Mouse (Mus musculus) stomach, postnatal 0 days (tissue): ENCODE results near the gene Nsmce3. TPM values are rescaled to one million over a fixed set of nuclear protein-coding genes. Genes with fewer than 3 reads are reported as not detected.

Experiments used
- ATAC-seq: fragments of 200-750 bp; cut with Nextera tagmentation; 2 replicates; pipeline ENCODE4 v1.8.0; 2017; ENCODE audit not compliant: low FRiP score, low TSS enrichment
- DNase-seq: peaks from one replicate; pipeline ENCODE4 v3.0.0-alpha.2; 2016; ENCODE audit warnings: low spot score
- H3K27ac ChIP-seq: fragments of 300-500 bp; sonication (generic); replicated peaks from 2 replicates; pipeline ENCODE4 v1.5.1; 2014; ENCODE audit warnings: mild to moderate bottlenecking, control low read depth
- H3K27me3 ChIP-seq: fragments of 300-500 bp; sonication (generic); 2 replicates; pipeline ENCODE4 v1.6.1; 2014; ENCODE audit warnings: low read length; ENCODE audit not compliant: control insufficient read depth, insufficient read depth
- H3K36me3 ChIP-seq: fragments of 300-500 bp; sonication (generic); 2 replicates; pipeline ENCODE4 v1.6.1; 2014; ENCODE audit warnings: low read length, mixed read lengths; ENCODE audit not compliant: control insufficient read depth, insufficient read depth
- H3K4me1 ChIP-seq: fragments of 300-500 bp; sonication (generic); replicated peaks from 2 replicates; pipeline ENCODE4 v1.6.1; 2014; ENCODE audit warnings: antibody characterized with exemption; ENCODE audit not compliant: control insufficient read depth, insufficient read depth
- H3K4me2 ChIP-seq: fragments of 300-500 bp; sonication (generic); replicated peaks from 2 replicates; pipeline ENCODE4 v1.6.1; 2014; ENCODE audit warnings: low read depth, mild to moderate bottlenecking, control low read depth, moderate library complexity
- H3K4me3 ChIP-seq: fragments of 300-500 bp; sonication (generic); 2 replicates; pipeline ENCODE4 v1.5.1; 2014; ENCODE audit warnings: low read depth, low read length, control low read depth
- H3K9ac ChIP-seq: fragments of 300-500 bp; sonication (generic); 2 replicates; pipeline ENCODE4 v1.6.1; 2014; ENCODE audit warnings: mild to moderate bottlenecking, low read length, control low read depth, mixed read lengths
- H3K9me3 ChIP-seq: fragments of 300-500 bp; sonication (generic); 2 replicates; pipeline ENCODE4 v1.6.1; 2016; ENCODE audit warnings: low read length; ENCODE audit not compliant: control insufficient read depth
- CTCF ChIP-seq: IDR thresholded peaks from 2 replicates; pipeline ENCODE4 v1.5.1; 2016; ENCODE audit warnings: antibody characterized with exemption, low read depth, mild to moderate bottlenecking, moderate library complexity
- EP300 ChIP-seq: optimal IDR thresholded peaks from 2 replicates; pipeline ENCODE3; 2016; ENCODE audit warnings: antibody characterized with exemption
- WGBS: fragments of 180-500 bp; shearing (Covaris S2); extraction: QIAGEN DNeasy Blood & Tissue Kit; methylation state at CpG from one replicate; pipeline ENCODE4 v1.1.7; 2014; 5-methylcytosine and 5-hydroxymethylcytosine counted together
- polyA plus RNA-seq: library from polyadenylated mRNA; unstranded; fragments of >200 nt; fragmentation: Nextera tagmentation; extraction: Ambion mirVana; gene quantifications from 2 replicates; pipeline ENCODE4 v1.2.1, GENCODE M21; 2015

Nsmce3 gene
- polyA plus RNA-seq, 1 experiment from 2014 or later = 8.4 TPM

GRCm38 (mm10) chr7:64891139-64891538 lies 18.3 kb upstream of the Nsmce3 start:
- Histone ChIP-seq H3K4me3 (no peak overlapping the region), H3K9ac (no peak overlapping the region), H3K27ac (no peak overlapping the region), H3K4me1 (no peaks in the 10 kb centered on the region), H3K27me3 (no peaks in the 10 kb centered on the region), H3K9me3 (no peaks in the 10 kb centered on the region), H3K36me3 (no peaks in the 10 kb centered on the region), H3K4me2 (no peak overlapping the region)
- TF ChIP-seq CTCF (no peak), EP300 (no peak)
- ATAC-seq = no peak
- WGBS = 66% methylated on average over 3 of the region's 3 CpGs
- DNase-seq = no peak

GRCm38 (mm10) chr7:64889919-64890318 lies 17.1 kb upstream of the Nsmce3 start:
- H3K9me3 ChIP-seq = no peaks in the 10 kb centered on the region
- no peak overlapping the region for H3K4me3 ChIP-seq
- no peaks in the 10 kb centered on the region for H3K4me1 ChIP-seq
- no peak overlapping the region for H3K4me2 ChIP-seq
- no peak overlapping the region for H3K9ac ChIP-seq
- H3K27ac ChIP-seq = no peak overlapping the region
- no peaks in the 10 kb centered on the region for H3K36me3 ChIP-seq
- TF ChIP-seq EP300 (no peak), CTCF (no peak)
- DNase-seq (no peak), ATAC-seq (no peak)
- WGBS = 69% methylated on average over 9 of the region's 9 CpGs
- no peaks in the 10 kb centered on the region for H3K27me3 ChIP-seq

GRCm38 (mm10) chr7:64884187-64884862 lies 11.5 kb upstream of the Nsmce3 start:
- WGBS = 63% methylated on average over 11 of the region's 11 CpGs
- no peak for DNase-seq
- no peak overlapping the region for H3K9ac ChIP-seq
- H3K4me2 ChIP-seq = no peak overlapping the region
- no peak overlapping the region for H3K4me3 ChIP-seq
- no peak overlapping the region for H3K27ac ChIP-seq
- H3K27me3 ChIP-seq = no peaks in the 10 kb centered on the region
- no peaks in the 10 kb centered on the region for H3K36me3 ChIP-seq
- no peak for ATAC-seq
- no peaks in the 10 kb centered on the region for H3K9me3 ChIP-seq
- H3K4me1 ChIP-seq = no peaks in the 10 kb centered on the region
- TF ChIP-seq EP300 = no peak
- TF ChIP-seq CTCF = no peak

- no peak overlapping the region for H3K27ac ChIP-seq
- no peak overlapping the region for H3K4me3 ChIP-seq
- no peak overlapping the region for H3K4me2 ChIP-seq
- WGBS = 52% methylated on average over 6 of the region's 6 CpGs
- H3K9me3 ChIP-seq = no peaks in the 10 kb centered on the region
- no peak overlapping the region for H3K9ac ChIP-seq
- DNase-seq (no peak), ATAC-seq (no peak)
- H3K4me1 ChIP-seq = no peaks in the 10 kb centered on the region
- H3K27me3 ChIP-seq = no peaks in the 10 kb centered on the region
- no peaks in the 10 kb centered on the region for H3K36me3 ChIP-seq
- TF ChIP-seq EP300 = no peak
Observed at GRCm38 (mm10) chr7:64882243-64882642, 9.4 kb upstream of the Nsmce3 start.

- H3K9me3 ChIP-seq = no peaks in the 10 kb centered on the region
- whole genome bisulfite sequencing = 79% methylated on average over 7 of the region's 7 CpGs
- DNase-seq (no peak), ATAC-seq (no peak)
- H3K9ac ChIP-seq = no peak overlapping the region
- no peaks in the 10 kb centered on the region for H3K4me1 ChIP-seq
- H3K4me2 ChIP-seq = no peak overlapping the region
- no peaks in the 10 kb centered on the region for H3K36me3 ChIP-seq
- no peak overlapping the region for H3K27ac ChIP-seq
- TF ChIP-seq CTCF (no peak), EP300 (no peak)
- H3K4me3 ChIP-seq = no peak overlapping the region
- H3K27me3 ChIP-seq = no peaks in the 10 kb centered on the region
Observed at GRCm38 (mm10) chr7:64881387-64881786, 8.6 kb upstream of the Nsmce3 start.

GRCm38 (mm10) chr7:64880415-64880814 lies 7.6 kb upstream of the Nsmce3 start:
- H3K27me3 ChIP-seq = no peaks in the 10 kb centered on the region
- DNase-seq (no peak), ATAC-seq (no peak)
- no peak overlapping the region for H3K27ac ChIP-seq
- H3K4me1 ChIP-seq = no peaks in the 10 kb centered on the region
- no peaks in the 10 kb centered on the region for H3K9me3 ChIP-seq
- 74% methylated on average over 5 of the region's 5 CpGs for WGBS
- no peak overlapping the region for H3K4me2 ChIP-seq
- no peaks in the 10 kb centered on the region for H3K36me3 ChIP-seq
- no peak overlapping the region for H3K9ac ChIP-seq
- TF ChIP-seq CTCF (no peak), EP300 (no peak)
- no peak overlapping the region for H3K4me3 ChIP-seq
